Mouse (Mus musculus) lung, adult 2 months (tissue): ENCODE results near the gene Txndc16.

Source experiments
- CTCF ChIP-seq: fragments of 200-500 bp; IDR thresholded peaks from 2 replicates; pipeline ENCODE4 v1.5.1; 2011; ENCODE audit warnings: mild to moderate bottlenecking, low read length, control low read depth; ENCODE audit not compliant: insufficient read depth
- POLR2A ChIP-seq: fragments of 200-500 bp; IDR thresholded peaks from 2 replicates; pipeline ENCODE4 v1.6.1; 2011; ENCODE audit warnings: low read depth, mild to moderate bottlenecking, control low read depth, low read length, borderline replicate concordance; ENCODE audit errors: extremely low read depth

DNA sequence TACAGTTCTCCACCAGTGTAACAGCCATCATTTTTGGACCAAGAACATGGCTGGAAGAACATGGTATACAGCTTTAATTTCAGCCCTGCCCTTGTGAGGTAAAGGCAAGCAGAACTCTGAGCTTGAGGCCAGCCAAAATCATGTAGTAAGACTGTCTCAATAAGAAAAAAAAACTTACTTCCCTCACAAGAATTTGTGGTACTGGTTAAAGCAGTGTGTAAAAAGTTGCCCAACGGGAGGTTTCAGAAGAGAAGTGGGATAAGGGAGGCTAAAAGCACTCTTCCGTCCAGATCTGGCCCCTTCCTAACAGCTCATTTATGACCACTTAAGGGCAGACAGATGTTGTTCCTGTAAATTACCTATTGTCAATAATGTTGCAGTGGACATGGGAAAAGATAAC lies 40.5 kb downstream of the Txndc16 start:
- TF ChIP-seq CTCF (no peak), POLR2A (no peak)
